Mouse (Mus musculus) ES-Bruce4 (cell line): ENCODE measurements around the gene Cnep1r1. TPM values are rescaled to one million over a fixed set of nuclear protein-coding genes. Genes with fewer than 3 reads are reported as not detected.
A peak's percentile ranks its signal among the peaks of the same experiment; 100 is the strongest.

Experiments used
- H3K27ac ChIP-seq: 2 replicates; pipeline ENCODE4 v1.5.1; 2012; ENCODE audit warnings: low read length, inconsistent platforms; ENCODE audit not compliant: insufficient read depth
- H3K27me3 ChIP-seq: 2 replicates; pipeline ENCODE4 v1.6.1; 2012; ENCODE audit warnings: mild to moderate bottlenecking, low read length, inconsistent platforms; ENCODE audit not compliant: control insufficient read depth, poor library complexity, insufficient read depth, severe bottlenecking
- H3K36me3 ChIP-seq: 2 replicates; pipeline ENCODE4 v1.6.1; 2012; ENCODE audit warnings: inconsistent platforms, mild to moderate bottlenecking, low read length, moderate library complexity; ENCODE audit not compliant: control insufficient read depth, poor library complexity, insufficient read depth, severe bottlenecking
- H3K4me1 ChIP-seq: one replicate; pipeline ENCODE4 v1.8.1; 2011; ENCODE audit warnings: low read length; ENCODE audit not compliant: control insufficient read depth, insufficient read depth
- H3K4me3 ChIP-seq: 2 replicates; pipeline ENCODE4 v1.5.1; 2011; ENCODE audit warnings: low read depth, mild to moderate bottlenecking, low read length
- H3K9ac ChIP-seq: 2 replicates; pipeline ENCODE4 v1.6.1; 2012; ENCODE audit warnings: low read depth, mild to moderate bottlenecking, inconsistent platforms; ENCODE audit not compliant: poor library complexity, severe bottlenecking
- H3K9me3 ChIP-seq: replicated peaks from 2 replicates; pipeline ENCODE4 v1.6.1; 2012; ENCODE audit warnings: mild to moderate bottlenecking, low read length, inconsistent platforms; ENCODE audit not compliant: control insufficient read depth, poor library complexity, insufficient read depth, severe bottlenecking
- CTCF ChIP-seq: IDR thresholded peaks from one replicate; pipeline ENCODE4 v1.8.1; 2011; ENCODE audit warnings: low read depth, low read length
- EP300 ChIP-seq: IDR thresholded peaks from 2 replicates; pipeline ENCODE4 v1.6.1; 2011; ENCODE audit warnings: low read depth, low read length; ENCODE audit not compliant: insufficient read depth
- POLR2A ChIP-seq: IDR thresholded peaks from one replicate; pipeline ENCODE4 v1.8.1; 2011; ENCODE audit warnings: low read length; ENCODE audit not compliant: insufficient read depth
- polyA plus RNA-seq: library from polyadenylated mRNA; stranded (reverse); fragments of >200 nt; gene quantifications from 2 replicates; pipeline ENCODE4 v1.2.4, GENCODE M21; 2011; ENCODE audit warnings: low read depth; ENCODE audit not compliant: missing spikeins, insufficient read depth, insufficient read length

Gene Cnep1r1
- polyA plus RNA-seq, 1 experiment: 40.6 TPM

GRCm38 (mm10) chr8:88137748-88138484 is 19.3 kb downstream of the Cnep1r1 start, which contains the start of gene Heatr3:
Gene Heatr3 (plus strand): TSS chr8:88137855.
- TF ChIP-seq CTCF: no peak
- TF ChIP-seq POLR2A: peak; percentile 75
- no peak for TF ChIP-seq EP300
- Histone ChIP-seq H3K36me3 (peaks cover 34% of the 10 kb centered on the region), H3K9me3 (no peaks in the 10 kb centered on the region), H3K4me1 (no peaks in the 10 kb centered on the region), H3K27ac (no peak within 1 kb of the TSS), H3K27me3 (no peaks in the 10 kb centered on the region), H3K4me3 (peak within 1 kb of the TSS; percentile 78), H3K9ac (peak within 1 kb of the TSS; percentile 65)

DNA sequence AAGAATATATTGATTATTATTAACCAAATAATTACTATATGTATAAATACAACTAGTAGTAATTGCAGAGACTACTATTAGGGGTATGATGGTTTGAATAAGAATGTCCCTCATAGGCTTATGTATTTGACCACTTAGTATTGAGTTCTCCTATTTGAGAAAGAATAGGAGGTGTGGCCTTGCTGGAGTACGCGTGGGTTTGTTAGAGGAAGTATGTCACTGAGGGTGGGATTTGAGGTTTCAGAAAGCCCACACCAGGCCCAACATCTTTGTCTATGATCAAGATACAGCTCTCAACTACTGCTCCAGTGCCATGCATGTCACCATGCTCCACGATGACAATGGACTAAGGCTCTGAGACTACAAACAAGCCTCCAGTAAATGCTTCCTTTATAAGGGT is 20.7 kb downstream of the Cnep1r1 start:
- H3K27me3 ChIP-seq: no peaks in the 10 kb centered on the region
- H3K27ac ChIP-seq: no peak overlapping the region
- no peaks in the 10 kb centered on the region for H3K4me1 ChIP-seq
- no peak overlapping the region for H3K4me3 ChIP-seq
- H3K9ac ChIP-seq: no peak overlapping the region
- TF ChIP-seq POLR2A (no peak), CTCF (no peak), EP300 (no peak)
- H3K36me3 ChIP-seq: peaks cover 32% of the 10 kb centered on the region
- no peaks in the 10 kb centered on the region for H3K9me3 ChIP-seq

GRCm38 (mm10) chr8:88141629-88142028 is 23.1 kb downstream of the Cnep1r1 start:
- Histone ChIP-seq H3K4me1 (no peaks in the 10 kb centered on the region), H3K4me3 (no peak overlapping the region), H3K36me3 (peaks cover 41% of the 10 kb centered on the region), H3K9ac (no peak overlapping the region), H3K27me3 (no peaks in the 10 kb centered on the region), H3K9me3 (no peaks in the 10 kb centered on the region), H3K27ac (no peak overlapping the region)
- TF ChIP-seq EP300: no peak
- TF ChIP-seq POLR2A: no peak
- no peak for TF ChIP-seq CTCF

- no peaks in the 10 kb centered on the region for H3K9me3 ChIP-seq
- H3K4me3 ChIP-seq: no peak overlapping the region
- H3K9ac ChIP-seq: no peak overlapping the region
- H3K4me1 ChIP-seq: no peaks in the 10 kb centered on the region
- peaks cover 53% of the 10 kb centered on the region for H3K36me3 ChIP-seq
- no peak overlapping the region for H3K27ac ChIP-seq
- TF ChIP-seq EP300 (no peak), CTCF (no peak), POLR2A (no peak)
- no peaks in the 10 kb centered on the region for H3K27me3 ChIP-seq
These were observed 25.5 kb downstream of the Cnep1r1 start for GRCm38 (mm10) chr8:88144041-88144440.

DNA sequence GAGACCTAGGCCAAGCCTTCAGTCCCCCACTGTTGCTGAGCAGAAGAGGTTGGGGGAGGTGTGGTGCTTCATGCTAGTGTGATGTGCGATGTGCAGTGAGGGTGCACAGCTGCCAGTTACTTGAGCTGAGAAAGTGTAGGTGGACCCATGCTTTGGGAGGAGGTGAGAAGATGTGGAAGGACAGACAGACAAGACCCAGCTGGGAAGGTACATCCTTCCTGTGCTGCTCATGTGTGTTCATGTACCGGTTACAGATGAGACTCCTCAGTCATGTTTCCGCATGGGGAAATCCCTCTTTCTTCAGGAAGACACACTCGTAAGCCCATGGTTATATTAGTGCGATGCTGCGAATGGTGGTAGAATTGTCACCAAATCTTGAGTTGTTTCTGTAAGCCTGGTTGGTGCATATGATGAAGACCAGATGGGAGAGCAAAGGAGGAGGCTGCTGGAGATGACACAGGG is 32.4 kb downstream of the Cnep1r1 start:
- Histone ChIP-seq H3K9me3 (no peaks in the 10 kb centered on the region), H3K4me3 (no peak overlapping the region), H3K4me1 (no peaks in the 10 kb centered on the region), H3K9ac (no peak overlapping the region), H3K27ac (no peak overlapping the region), H3K27me3 (no peaks in the 10 kb centered on the region), H3K36me3 (peaks cover 43% of the 10 kb centered on the region)
- TF ChIP-seq POLR2A: no peak
- TF ChIP-seq EP300: no peak
- TF ChIP-seq CTCF: no peak
